Mouse (Mus musculus) limb, embryonic 15.5 days (tissue): ENCODE data around the gene Foxn1. TPM values are rescaled to one million over a fixed set of nuclear protein-coding genes. Genes with fewer than 3 reads are reported as not detected.

Experiments
- ATAC-seq: fragments of 200-750 bp; cut with Nextera tagmentation; 2 replicates; pipeline ENCODE4 v1.8.0; 2017; ENCODE audit warnings: low read depth, moderate TSS enrichment; ENCODE audit not compliant: insufficient number of reproducible peaks, low FRiP score, low TSS enrichment
- H3K27ac ChIP-seq: fragments of 300-500 bp; sonication (generic); 2 replicates; pipeline ENCODE4 v1.5.1; 2015; ENCODE audit warnings: moderate library complexity, mild to moderate bottlenecking, inconsistent platforms
- H3K27me3 ChIP-seq: fragments of 300-500 bp; sonication (generic); 2 replicates; pipeline ENCODE4 v1.6.1; 2015; ENCODE audit warnings: inconsistent platforms
- H3K36me3 ChIP-seq: fragments of 300-500 bp; sonication (generic); 2 replicates; pipeline ENCODE4 v1.6.1; 2015; ENCODE audit warnings: inconsistent platforms
- H3K4me1 ChIP-seq: fragments of 300-500 bp; sonication (generic); 2 replicates; pipeline ENCODE4 v1.6.1; 2015; ENCODE audit warnings: inconsistent platforms
- H3K4me2 ChIP-seq: fragments of 300-500 bp; sonication (generic); 2 replicates; pipeline ENCODE4 v1.6.1; 2015; ENCODE audit warnings: mild to moderate bottlenecking, inconsistent platforms
- H3K4me3 ChIP-seq: fragments of 300-500 bp; sonication (generic); 2 replicates; pipeline ENCODE4 v1.5.1; 2015; ENCODE audit warnings: mild to moderate bottlenecking, inconsistent platforms
- H3K9ac ChIP-seq: fragments of 300-500 bp; sonication (generic); 2 replicates; pipeline ENCODE4 v1.6.1; 2015; ENCODE audit warnings: inconsistent platforms
- H3K9me3 ChIP-seq: fragments of 300-500 bp; sonication (generic); 2 replicates; pipeline ENCODE4 v1.6.1; 2016; ENCODE audit warnings: inconsistent platforms
- WGBS: fragments of 180-500 bp; shearing (Covaris S2); methylation state at CpG from one replicate; pipeline ENCODE4 v1.1.7; 2015; 5-methylcytosine and 5-hydroxymethylcytosine counted together
- polyA plus RNA-seq: library from polyadenylated mRNA; unstranded; fragments of >200 nt; fragmentation: Nextera tagmentation; extraction: Ambion mirVana; gene quantifications from 2 replicates; pipeline ENCODE4 v1.2.1, GENCODE M21; 2015

The Foxn1 gene
- polyA plus RNA-seq, 1 experiment from 2014 or later, result 3.1 TPM

- ATAC-seq, result no peak
Observed at GRCm38 (mm10) chr11:78349441-78350358, 36.7 kb downstream of the Foxn1 start.

GRCm38 (mm10) chr11:78348474-78348873 is 37.9 kb downstream of the Foxn1 start:
- Histone ChIP-seq H3K4me1 (peaks cover 37% of the 10 kb centered on the region), H3K4me3 (no peak overlapping the region), H3K36me3 (peaks cover 13% of the 10 kb centered on the region), H3K9ac (no peak overlapping the region), H3K9me3 (no peaks in the 10 kb centered on the region), H3K4me2 (no peak overlapping the region), H3K27me3 (no peaks in the 10 kb centered on the region), H3K27ac (no peak overlapping the region)
- ATAC-seq, result no peak
- WGBS, result 54% methylated on average over 7 of the region's 7 CpGs

More at GRCm38 (mm10) chr11:78349441-78350358, 36.7 kb downstream of the Foxn1 start:
- Histone ChIP-seq H3K9me3 (no peaks in the 10 kb centered on the region), H3K36me3 (peaks cover 13% of the 10 kb centered on the region), H3K4me3 (no peak overlapping the region), H3K27ac (no peak overlapping the region), H3K4me1 (peaks cover 25% of the 10 kb centered on the region), H3K27me3 (no peaks in the 10 kb centered on the region), H3K4me2 (no peak overlapping the region), H3K9ac (no peak overlapping the region)
- WGBS, result 73% methylated on average over 4 of the region's 4 CpGs

- ATAC-seq, result no peak
- Histone ChIP-seq H3K27me3 (no peaks in the 10 kb centered on the region), H3K36me3 (peaks cover 13% of the 10 kb centered on the region), H3K4me2 (no peak overlapping the region), H3K27ac (no peak overlapping the region), H3K4me3 (no peak overlapping the region), H3K4me1 (peaks cover 37% of the 10 kb centered on the region), H3K9ac (no peak overlapping the region), H3K9me3 (no peaks in the 10 kb centered on the region)
- WGBS, result 81% methylated on average over 9 of the region's 9 CpGs
Observed at GRCm38 (mm10) chr11:78347908-78348307, 38.5 kb downstream of the Foxn1 start.

GRCm38 (mm10) chr11:78347070-78347754 is 39.1 kb downstream of the Foxn1 start:
- Histone ChIP-seq H3K27ac (no peak overlapping the region), H3K4me1 (peaks cover 37% of the 10 kb centered on the region), H3K4me3 (no peak overlapping the region), H3K9me3 (no peaks in the 10 kb centered on the region), H3K36me3 (peaks cover 13% of the 10 kb centered on the region), H3K9ac (no peak overlapping the region), H3K4me2 (no peak overlapping the region), H3K27me3 (no peaks in the 10 kb centered on the region)
- WGBS, result 94% methylated on average over 10 of the region's 10 CpGs
- no peak for ATAC-seq

GRCm38 (mm10) chr11:78346326-78347069 is 39.9 kb downstream of the Foxn1 start:
- Histone ChIP-seq H3K9me3 (no peaks in the 10 kb centered on the region), H3K36me3 (peaks cover 16% of the 10 kb centered on the region), H3K4me1 (peaks cover 37% of the 10 kb centered on the region), H3K9ac (no peak overlapping the region), H3K4me3 (no peak overlapping the region), H3K27me3 (no peaks in the 10 kb centered on the region), H3K4me2 (no peak overlapping the region), H3K27ac (no peak overlapping the region)
- ATAC-seq, result no peak
- 75% methylated on average over 6 of the region's 6 CpGs for WGBS

GRCm38 (mm10) chr11:78345801-78346200 is 40.6 kb downstream of the Foxn1 start:
- H3K27me3 ChIP-seq, result no peaks in the 10 kb centered on the region
- H3K36me3 ChIP-seq, result peaks cover 23% of the 10 kb centered on the region
- WGBS, result 71% methylated on average over 7 of the region's 7 CpGs
- no peak overlapping the region for H3K9ac ChIP-seq
- peaks cover 37% of the 10 kb centered on the region for H3K4me1 ChIP-seq
- no peak overlapping the region for H3K27ac ChIP-seq
- no peak for ATAC-seq
- H3K9me3 ChIP-seq, result no peaks in the 10 kb centered on the region
- no peak overlapping the region for H3K4me2 ChIP-seq
- H3K4me3 ChIP-seq, result no peak overlapping the region

GRCm38 (mm10) chr11:78344890-78345715 is 41.3 kb downstream of the Foxn1 start:
- H3K27ac ChIP-seq, result peak overlapping the region; percentile 30
- H3K4me3 ChIP-seq, result peak overlapping the region; percentile 93; the same call in 1 of the 2 replicates

GRCm38 (mm10) chr11:78344328-78344889 is 41.9 kb downstream of the Foxn1 start:
- Histone ChIP-seq H3K36me3 (peaks cover 36% of the 10 kb centered on the region), H3K4me3 (peak overlapping the region; percentile 93), H3K27ac (peak overlapping the region; percentile 90), H3K9me3 (no peaks in the 10 kb centered on the region), H3K4me1 (peaks cover 37% of the 10 kb centered on the region), H3K9ac (no peak overlapping the region; the same call in 1 of the 2 replicates), H3K27me3 (no peaks in the 10 kb centered on the region), H3K4me2 (peak overlapping the region; percentile 78)
- WGBS, result 61% methylated on average over 6 of the region's 6 CpGs
- no peak for ATAC-seq

More at GRCm38 (mm10) chr11:78344890-78345715, 41.3 kb downstream of the Foxn1 start:
- H3K9me3 ChIP-seq, result no peaks in the 10 kb centered on the region
- ATAC-seq, result no peak
- H3K36me3 ChIP-seq, result peaks cover 29% of the 10 kb centered on the region
- H3K9ac ChIP-seq, result no peak overlapping the region
- no peaks in the 10 kb centered on the region for H3K27me3 ChIP-seq
- H3K4me1 ChIP-seq, result peaks cover 37% of the 10 kb centered on the region
- H3K4me2 ChIP-seq, result peak overlapping the region; percentile 26
- 49% methylated on average over 8 of the region's 8 CpGs for WGBS

- under 1% methylated on average over 61 of the region's 66 CpGs for WGBS
- H3K9me3 ChIP-seq, result no peaks in the 10 kb centered on the region
- peaks cover 39% of the 10 kb centered on the region for H3K36me3 ChIP-seq
Observed at GRCm38 (mm10) chr11:78343381-78344327, 42.7 kb downstream of the Foxn1 start, which contains the start of gene Unc119. Unc119 (plus strand) TSS chr11:78343482.

GRCm38 (mm10) chr11:78341702-78342101 is 44.7 kb downstream of the Foxn1 start:
- peaks cover 31% of the 10 kb centered on the region for H3K4me1 ChIP-seq
- WGBS, result 80% methylated on average over 12 of the region's 12 CpGs
- H3K27me3 ChIP-seq, result no peaks in the 10 kb centered on the region
- no peak overlapping the region for H3K27ac ChIP-seq
- no peak for ATAC-seq
- peaks cover 39% of the 10 kb centered on the region for H3K36me3 ChIP-seq
- H3K9ac ChIP-seq, result no peak overlapping the region
- H3K4me3 ChIP-seq, result no peak overlapping the region
- no peaks in the 10 kb centered on the region for H3K9me3 ChIP-seq
- no peak overlapping the region for H3K4me2 ChIP-seq

More at GRCm38 (mm10) chr11:78343381-78344327, 42.7 kb downstream of the Foxn1 start, which contains the start of gene Unc119:
- H3K9ac ChIP-seq, result peak within 1 kb of the TSS; percentile 89
- peaks cover 37% of the 10 kb centered on the region for H3K4me1 ChIP-seq
- peak; percentile 82 for ATAC-seq
- H3K4me2 ChIP-seq, result peak within 1 kb of the TSS; percentile 78
- H3K27ac ChIP-seq, result peak within 1 kb of the TSS; percentile 90
- H3K4me3 ChIP-seq, result peak within 1 kb of the TSS; percentile 93
- no peaks in the 10 kb centered on the region for H3K27me3 ChIP-seq
